Mouse (Mus musculus) midbrain, embryonic 16.5 days (tissue): Measurements from ENCODE around the gene Plekho2. TPM values are rescaled to one million over a fixed set of nuclear protein-coding genes. Genes with fewer than 3 reads are reported as not detected.

ENCODE experiments used
- ATAC-seq: fragments of 200-750 bp; cut with Nextera tagmentation; 2 replicates; pipeline ENCODE4 v1.8.0; 2017; ENCODE audit warnings: moderate TSS enrichment
- H3K27ac ChIP-seq: fragments of 300-500 bp; sonication (generic); 2 replicates; pipeline ENCODE4 v1.5.1; 2014; ENCODE audit warnings: mild to moderate bottlenecking, low read length, mixed read lengths
- H3K27me3 ChIP-seq: fragments of 300-500 bp; sonication (generic); 2 replicates; pipeline ENCODE4 v1.6.1; 2014; ENCODE audit warnings: low read depth, low read length, mixed read lengths; ENCODE audit not compliant: control insufficient read depth, insufficient read depth
- H3K36me3 ChIP-seq: fragments of 300-500 bp; sonication (generic); 2 replicates; pipeline ENCODE4 v1.6.1; 2014; ENCODE audit warnings: mild to moderate bottlenecking, low read length, moderate library complexity, mixed read lengths; ENCODE audit not compliant: control insufficient read depth, insufficient read depth
- H3K4me1 ChIP-seq: fragments of 300-500 bp; sonication (generic); 2 replicates; pipeline ENCODE4 v1.6.1; 2014; ENCODE audit warnings: mild to moderate bottlenecking, low read length, mixed read lengths; ENCODE audit not compliant: control insufficient read depth, insufficient read depth
- H3K4me2 ChIP-seq: fragments of 300-500 bp; sonication (generic); 2 replicates; pipeline ENCODE4 v1.6.1; 2014; ENCODE audit warnings: mild to moderate bottlenecking, low read length, mixed read lengths
- H3K4me3 ChIP-seq: fragments of 300-500 bp; sonication (generic); 2 replicates; pipeline ENCODE4 v1.5.1; 2014; ENCODE audit warnings: low read depth, mild to moderate bottlenecking, low read length, moderate library complexity, mixed read lengths
- H3K9ac ChIP-seq: fragments of 300-500 bp; sonication (generic); 2 replicates; pipeline ENCODE4 v1.6.1; 2014; ENCODE audit warnings: low read depth, low read length, mixed read lengths
- H3K9me3 ChIP-seq: fragments of 300-500 bp; sonication (generic); replicated peaks from 2 replicates; pipeline ENCODE4 v1.6.1; 2014; ENCODE audit warnings: mild to moderate bottlenecking, low read length, mixed read lengths; ENCODE audit not compliant: control insufficient read depth, poor library complexity, severe bottlenecking
- WGBS: fragments of 180-500 bp; shearing (Covaris S2); extraction: QIAGEN DNeasy Blood & Tissue Kit; methylation state at CpG from one replicate; pipeline ENCODE4 v1.1.7; 2014; 5-methylcytosine and 5-hydroxymethylcytosine counted together
- polyA plus RNA-seq: library from polyadenylated mRNA; unstranded; fragments of >200 nt; fragmentation: Nextera tagmentation; extraction: Ambion mirVana; gene quantifications from 2 replicates; pipeline ENCODE4 v1.2.1, GENCODE M21; 2015

Gene Plekho2
- polyA plus RNA-seq, 1 experiment from 2014 or later, result 3.8 TPM

GRCm38 (mm10) chr9:65542111-65542524 is 37.7 kb downstream of the Plekho2 start:
- Histone ChIP-seq H3K4me1 (no peaks in the 10 kb centered on the region), H3K4me2 (no peak overlapping the region), H3K27ac (no peak overlapping the region), H3K27me3 (no peaks in the 10 kb centered on the region), H3K4me3 (no peak overlapping the region), H3K9ac (no peak overlapping the region), H3K9me3 (no peaks in the 10 kb centered on the region), H3K36me3 (no peaks in the 10 kb centered on the region)
- WGBS, result 88% methylated on average over 7 of the region's 7 CpGs
- ATAC-seq, result no peak

- H3K9ac ChIP-seq, result no peak overlapping the region
- WGBS, result 75% methylated on average over 13 of the region's 13 CpGs
- no peaks in the 10 kb centered on the region for H3K27me3 ChIP-seq
- no peak for ATAC-seq
- H3K4me3 ChIP-seq, result no peak overlapping the region
- no peaks in the 10 kb centered on the region for H3K36me3 ChIP-seq
- no peaks in the 10 kb centered on the region for H3K9me3 ChIP-seq
- H3K4me1 ChIP-seq, result no peaks in the 10 kb centered on the region
- H3K4me2 ChIP-seq, result no peak overlapping the region
- H3K27ac ChIP-seq, result no peak overlapping the region
Observed at GRCm38 (mm10) chr9:65541126-65542068, 38.4 kb downstream of the Plekho2 start.

DNA sequence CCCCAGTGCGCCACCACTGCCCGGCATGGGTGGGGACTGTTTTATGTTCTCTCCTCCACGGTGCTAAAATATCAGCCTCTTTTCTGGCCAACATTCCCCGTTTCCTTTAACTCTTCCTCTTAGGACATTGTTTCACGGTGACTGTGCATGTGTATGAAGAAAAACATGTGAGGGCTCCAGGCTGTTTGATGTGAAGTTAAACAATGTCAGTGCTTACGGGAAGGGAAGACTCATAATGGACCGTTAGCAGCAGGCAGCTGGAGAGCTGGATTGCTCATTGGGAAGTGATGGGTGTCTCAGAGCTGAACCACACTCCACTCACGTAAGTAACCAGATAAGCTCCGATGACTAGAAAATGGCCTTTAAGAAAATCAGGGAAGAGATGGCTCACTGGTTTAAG is 40.1 kb downstream of the Plekho2 start:
- Histone ChIP-seq H3K36me3 (no peaks in the 10 kb centered on the region), H3K4me2 (no peak overlapping the region), H3K27ac (no peak overlapping the region), H3K4me1 (no peaks in the 10 kb centered on the region), H3K9ac (no peak overlapping the region), H3K4me3 (no peak overlapping the region), H3K9me3 (no peaks in the 10 kb centered on the region), H3K27me3 (no peaks in the 10 kb centered on the region)
- no peak for ATAC-seq
- WGBS, result 85% methylated on average over 9 of the region's 9 CpGs

DNA sequence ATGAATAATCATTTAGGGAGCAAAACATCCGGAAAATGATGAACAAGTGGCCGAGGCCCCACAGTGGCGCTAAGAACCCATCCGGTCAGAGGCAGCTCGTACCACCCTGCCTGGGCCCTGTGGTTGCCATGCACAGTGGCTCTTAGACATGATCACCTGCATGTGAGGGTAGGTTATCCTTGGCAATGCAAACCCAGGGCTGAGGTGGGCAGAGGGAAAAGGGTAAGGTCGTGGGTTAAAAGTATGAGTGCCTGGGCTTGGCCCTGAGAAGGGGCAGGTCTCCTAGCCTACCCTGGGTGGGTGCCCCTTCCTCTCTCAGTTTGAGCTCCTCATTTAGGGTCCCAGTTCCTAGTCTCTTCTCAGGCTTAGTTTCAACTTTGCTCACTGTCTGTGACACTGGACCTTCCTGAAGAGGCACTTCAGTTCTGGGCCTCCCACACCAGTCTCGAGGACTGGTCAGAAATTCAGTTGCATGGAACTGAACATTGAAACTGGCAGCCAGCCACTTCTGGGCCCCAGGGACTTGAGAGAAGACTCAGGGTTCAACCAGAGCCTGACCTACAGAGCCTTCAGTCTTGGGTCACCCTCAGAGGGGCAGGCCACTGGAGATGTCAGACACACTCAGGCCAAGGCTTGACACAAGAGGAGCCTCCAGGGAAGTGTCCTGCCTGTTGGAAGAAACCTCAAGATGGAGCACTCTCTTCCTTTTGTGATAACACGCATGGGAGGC is 41.8 kb downstream of the Plekho2 start:
- no peak for ATAC-seq
- Histone ChIP-seq H3K4me3 (no peak overlapping the region), H3K27ac (no peak overlapping the region), H3K4me1 (no peaks in the 10 kb centered on the region), H3K9me3 (no peaks in the 10 kb centered on the region), H3K36me3 (no peaks in the 10 kb centered on the region), H3K9ac (no peak overlapping the region), H3K4me2 (no peak overlapping the region), H3K27me3 (no peaks in the 10 kb centered on the region)
- 85% methylated on average over 8 of the region's 8 CpGs for WGBS

DNA sequence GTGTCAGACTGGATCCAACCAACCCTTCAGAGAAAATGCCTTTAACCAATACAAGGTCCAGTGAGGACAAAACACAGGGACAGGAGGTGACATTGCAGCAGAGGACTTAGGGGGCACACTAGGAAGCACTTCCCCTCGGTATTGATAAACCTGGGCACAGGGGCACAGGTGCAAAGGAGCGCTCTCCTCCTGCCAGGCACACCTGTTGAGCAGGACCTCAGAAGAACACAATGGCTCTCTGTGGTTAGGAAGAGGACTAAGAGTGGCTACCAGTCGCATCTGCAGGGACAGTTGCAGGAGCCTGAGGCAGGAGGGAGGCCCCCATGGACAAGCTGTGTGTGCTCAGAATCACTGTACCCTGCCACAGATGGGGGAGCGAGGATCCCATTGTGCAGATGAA is 43.3 kb downstream of the Plekho2 start:
- 83% methylated on average over 4 of the region's 4 CpGs for WGBS
- no peak overlapping the region for H3K27ac ChIP-seq
- no peaks in the 10 kb centered on the region for H3K27me3 ChIP-seq
- no peaks in the 10 kb centered on the region for H3K9me3 ChIP-seq
- no peak for ATAC-seq
- H3K36me3 ChIP-seq, result no peaks in the 10 kb centered on the region
- H3K9ac ChIP-seq, result no peak overlapping the region
- no peak overlapping the region for H3K4me3 ChIP-seq
- H3K4me2 ChIP-seq, result no peak overlapping the region
- H3K4me1 ChIP-seq, result no peaks in the 10 kb centered on the region

GRCm38 (mm10) chr9:65535789-65536469 is 43.9 kb downstream of the Plekho2 start:
- H3K9me3 ChIP-seq, result no peaks in the 10 kb centered on the region
- ATAC-seq, result no peak
- no peak overlapping the region for H3K4me2 ChIP-seq
- no peaks in the 10 kb centered on the region for H3K27me3 ChIP-seq
- no peak overlapping the region for H3K27ac ChIP-seq
- no peaks in the 10 kb centered on the region for H3K36me3 ChIP-seq
- H3K4me3 ChIP-seq, result no peak overlapping the region
- no peaks in the 10 kb centered on the region for H3K4me1 ChIP-seq
- WGBS, result 91% methylated on average over 10 of the region's 11 CpGs
- no peak overlapping the region for H3K9ac ChIP-seq

- H3K4me1 ChIP-seq, result no peaks in the 10 kb centered on the region
- H3K4me3 ChIP-seq, result no peak overlapping the region
- H3K4me2 ChIP-seq, result no peak overlapping the region
- 84% methylated on average over 3 of the region's 3 CpGs for WGBS
- ATAC-seq, result no peak
- H3K9me3 ChIP-seq, result no peaks in the 10 kb centered on the region
- no peak overlapping the region for H3K9ac ChIP-seq
- no peaks in the 10 kb centered on the region for H3K27me3 ChIP-seq
- H3K27ac ChIP-seq, result no peak overlapping the region
- H3K36me3 ChIP-seq, result no peaks in the 10 kb centered on the region
Observed at GRCm38 (mm10) chr9:65535191-65535722, 44.6 kb downstream of the Plekho2 start.

GRCm38 (mm10) chr9:65534111-65534510 is 45.7 kb downstream of the Plekho2 start:
- ATAC-seq, result no peak
- Histone ChIP-seq H3K9me3 (no peaks in the 10 kb centered on the region), H3K4me3 (no peak overlapping the region), H3K27ac (no peak overlapping the region), H3K4me2 (no peak overlapping the region), H3K27me3 (no peaks in the 10 kb centered on the region), H3K36me3 (no peaks in the 10 kb centered on the region), H3K9ac (no peak overlapping the region), H3K4me1 (no peaks in the 10 kb centered on the region)
- WGBS, result 87% methylated on average over 3 of the region's 3 CpGs
